Mouse (Mus musculus): ENCODE results near the gene Gm12184. TPM values are rescaled to one million over a fixed set of nuclear protein-coding genes. Genes with fewer than 3 reads are reported as not detected.

The Gm12184 gene
- polyA plus RNA-seq, 1 experiment from 2014 or later: 3.6 TPM

DNA sequence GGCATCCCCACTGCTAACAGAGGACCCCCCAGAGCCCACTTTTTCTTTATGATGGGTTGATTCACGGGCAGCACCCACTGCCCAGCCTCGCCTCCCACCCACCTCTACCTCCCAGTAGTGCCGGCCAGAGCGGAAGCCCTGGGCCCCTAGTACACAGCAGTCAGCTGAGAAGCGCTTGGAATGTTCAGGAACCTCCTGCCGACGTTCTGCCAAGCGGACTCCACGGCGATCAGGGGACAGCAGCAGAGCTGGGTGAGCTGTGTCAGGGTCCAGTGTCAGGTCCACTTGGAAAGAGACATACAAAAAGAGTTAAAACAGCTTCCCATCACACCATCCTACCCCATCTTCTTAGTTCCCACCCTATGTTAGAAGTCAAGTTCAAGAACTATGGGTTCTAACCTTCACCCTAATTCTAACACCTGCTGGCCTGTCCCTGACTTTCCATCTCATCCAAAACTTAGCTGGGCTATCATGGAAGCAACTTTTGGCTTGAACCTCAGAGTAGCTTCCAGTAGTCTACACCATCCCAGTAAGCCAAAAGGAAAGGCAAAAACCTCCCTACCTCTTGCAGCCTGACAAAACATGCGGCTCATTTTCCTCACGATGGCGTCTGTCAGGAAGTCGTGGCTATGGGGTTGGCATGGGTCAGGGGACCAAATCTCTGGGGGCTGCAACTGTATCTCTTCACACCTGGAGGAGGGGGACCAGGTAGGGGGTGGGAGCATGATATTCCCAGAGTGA lies 18.7 kb downstream of the Gm12184 start:
- Histone ChIP-seq H3K4me3 (no peak overlapping the region), H3K36me3 (peaks cover 99% of the 10 kb centered on the region), H3K4me1 (peaks cover 6% of the 10 kb centered on the region; the same call in 1 of the 2 replicates), H3K27me3 (no peaks in the 10 kb centered on the region), H3K27ac (no peak overlapping the region), H3K4me2 (no peak overlapping the region), H3K9me3 (no peaks in the 10 kb centered on the region), H3K9ac (no peak overlapping the region)
- 61% methylated on average over 14 of the region's 14 CpGs for WGBS
- ATAC-seq (ENCODE audit: insufficient number of reproducible peaks, insufficient read depth, low FRiP score, low TSS enrichment, low read depth): no peak; the same call in 1 of the 2 replicates

DNA sequence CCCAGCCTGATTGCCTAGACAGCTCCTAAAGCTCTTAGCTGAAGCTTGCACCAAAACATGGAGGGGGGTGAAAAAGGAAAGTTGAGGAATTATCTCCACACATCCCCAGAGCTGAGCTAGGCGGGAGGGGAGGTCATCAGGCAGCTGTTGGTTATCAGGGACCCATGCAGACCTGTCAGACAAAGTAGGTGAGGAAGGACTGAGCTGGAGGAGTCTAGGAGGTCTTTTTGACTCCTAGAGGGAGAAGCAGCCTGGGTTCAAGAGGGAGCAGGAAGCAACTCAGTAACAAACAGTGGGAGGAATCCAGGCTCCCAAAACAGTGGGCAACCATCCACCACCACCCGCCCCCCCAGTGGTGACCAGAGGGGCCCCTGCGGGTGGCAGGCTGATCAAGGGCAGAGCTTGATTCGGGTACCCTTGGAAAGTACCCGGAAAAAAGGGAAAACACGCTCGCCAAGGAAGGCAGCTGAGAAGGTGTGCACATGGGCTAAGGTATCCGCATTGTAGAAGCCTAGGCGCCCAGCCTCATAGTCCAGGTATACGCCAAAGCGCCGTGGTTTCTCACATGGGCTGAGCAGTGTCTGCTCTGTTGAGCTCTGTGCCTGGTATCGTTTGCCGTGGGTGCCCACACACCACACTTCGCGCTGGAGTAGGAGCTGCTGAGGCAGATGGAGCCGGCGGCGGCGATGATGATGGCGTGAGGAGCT lies 19.4 kb downstream of the Gm12184 start:
- no peak overlapping the region for H3K4me3 ChIP-seq
- no peak; the same call in 1 of the 2 replicates for ATAC-seq (ENCODE audit: insufficient number of reproducible peaks, insufficient read depth, low FRiP score, low TSS enrichment, low read depth)
- H3K9ac ChIP-seq: no peak overlapping the region
- H3K27ac ChIP-seq: no peak overlapping the region
- H3K36me3 ChIP-seq: peaks cover 99% of the 10 kb centered on the region
- no peak overlapping the region for H3K4me2 ChIP-seq
- H3K9me3 ChIP-seq: no peaks in the 10 kb centered on the region
- WGBS: 57% methylated on average over 21 of the region's 21 CpGs
- H3K27me3 ChIP-seq: no peaks in the 10 kb centered on the region
- peaks cover 13% of the 10 kb centered on the region for H3K4me1 ChIP-seq

DNA sequence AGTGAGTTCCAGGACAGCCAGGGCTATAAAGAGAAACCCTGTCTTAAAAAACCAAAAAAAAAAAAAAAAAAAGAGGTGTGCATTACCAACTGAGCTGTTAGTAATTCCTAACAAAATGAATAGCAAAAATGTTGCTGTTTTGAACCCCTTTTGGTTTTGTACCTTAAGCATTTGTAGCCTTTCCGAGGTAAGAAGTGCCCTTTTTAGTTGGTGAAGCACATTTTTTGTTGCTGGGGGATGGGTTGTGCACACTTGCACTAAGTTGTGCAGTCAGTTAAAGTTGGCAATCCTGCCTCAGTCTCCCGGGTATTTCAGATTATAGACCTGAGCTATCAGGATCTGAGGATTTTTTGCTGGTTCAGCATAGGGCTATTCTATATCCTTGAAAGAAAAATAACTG lies 21.5 kb downstream of the Gm12184 start:
- H3K27ac ChIP-seq: no peak overlapping the region
- H3K36me3 ChIP-seq: peaks cover 86% of the 10 kb centered on the region
- no peak overlapping the region for H3K4me2 ChIP-seq
- no peak overlapping the region for H3K9ac ChIP-seq
- WGBS: 90% methylated on average over 2 of the region's 2 CpGs
- H3K9me3 ChIP-seq: no peaks in the 10 kb centered on the region
- no peaks in the 10 kb centered on the region for H3K27me3 ChIP-seq
- ATAC-seq (ENCODE audit: insufficient number of reproducible peaks, insufficient read depth, low FRiP score, low TSS enrichment, low read depth): no peak
- H3K4me1 ChIP-seq: peaks cover 22% of the 10 kb centered on the region
- H3K4me3 ChIP-seq: no peak overlapping the region

DNA sequence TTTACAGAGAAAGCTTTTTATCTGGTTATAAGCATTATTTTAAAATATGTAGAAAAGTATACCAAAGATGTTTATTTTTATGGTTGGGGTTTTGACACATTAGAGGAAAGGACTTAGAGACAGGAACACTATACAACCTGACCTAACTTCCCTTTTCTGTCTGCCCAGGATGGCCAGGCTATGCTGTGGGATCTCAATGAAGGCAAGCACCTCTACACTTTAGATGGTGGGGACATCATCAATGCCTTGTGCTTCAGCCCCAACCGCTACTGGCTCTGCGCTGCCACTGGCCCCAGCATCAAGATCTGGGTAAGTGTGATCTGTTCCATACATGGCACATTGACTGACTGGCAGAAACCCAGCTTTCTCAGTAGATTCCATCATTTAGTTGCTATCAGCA lies 22.5 kb downstream of the Gm12184 start:
- Histone ChIP-seq H3K4me2 (no peak overlapping the region), H3K4me1 (peaks cover 23% of the 10 kb centered on the region), H3K27me3 (no peaks in the 10 kb centered on the region), H3K9ac (no peak overlapping the region), H3K27ac (no peak overlapping the region), H3K4me3 (no peak overlapping the region), H3K9me3 (no peaks in the 10 kb centered on the region), H3K36me3 (peaks cover 76% of the 10 kb centered on the region)
- 96% methylated on average over 2 of the region's 2 CpGs for WGBS
- no peak for ATAC-seq (ENCODE audit: insufficient number of reproducible peaks, insufficient read depth, low FRiP score, low TSS enrichment, low read depth)

DNA sequence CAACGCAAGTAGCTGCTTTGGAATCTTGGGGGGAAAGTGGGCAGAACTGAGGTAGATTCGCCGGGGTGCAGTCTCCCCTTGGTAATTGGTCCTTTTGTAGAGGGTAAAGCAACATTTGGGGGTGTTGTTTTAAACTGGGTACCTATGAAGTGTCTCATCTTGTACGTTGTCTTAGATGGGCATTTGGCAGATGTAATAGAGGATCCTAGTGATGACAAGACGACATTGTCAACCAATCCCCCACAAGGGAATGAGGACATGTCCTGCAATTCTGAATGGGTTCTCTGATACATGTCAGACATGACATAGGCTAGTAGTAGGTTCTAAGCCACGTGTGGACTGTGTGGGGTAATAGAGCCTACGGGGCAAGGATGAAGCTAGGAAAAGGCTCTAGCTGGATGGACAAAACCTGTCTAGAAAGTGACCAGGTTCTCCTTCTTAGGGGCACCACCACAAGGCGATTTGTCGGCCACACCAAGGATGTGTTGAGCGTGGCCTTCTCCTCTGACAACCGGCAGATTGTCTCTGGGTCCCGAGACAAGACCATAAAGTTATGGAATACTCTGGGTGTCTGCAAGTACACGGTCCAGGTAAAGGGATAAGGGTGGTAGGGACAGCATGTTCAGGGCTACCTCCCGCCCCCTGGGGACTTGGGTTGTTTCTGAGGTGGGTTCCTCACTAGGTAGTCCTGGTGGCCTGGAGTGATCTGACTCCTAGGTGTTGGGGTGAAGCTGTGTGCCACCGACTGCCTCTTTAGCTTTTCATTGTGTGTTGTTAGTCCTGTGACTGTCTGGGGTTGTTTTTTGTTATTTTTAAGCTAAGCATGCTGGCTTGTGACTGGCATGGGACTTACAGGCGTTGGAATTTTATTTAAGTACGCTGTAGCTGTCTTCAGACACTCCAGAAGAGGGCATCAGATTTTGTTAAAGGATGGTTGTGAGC lies 24.4 kb downstream of the Gm12184 start:
- peak overlapping the region; percentile 59 for H3K4me3 ChIP-seq
- no peaks in the 10 kb centered on the region for H3K9me3 ChIP-seq
- peak overlapping the region; percentile 94 for H3K4me2 ChIP-seq
- H3K27me3 ChIP-seq: no peaks in the 10 kb centered on the region
- H3K4me1 ChIP-seq: peaks cover 35% of the 10 kb centered on the region
- H3K36me3 ChIP-seq: peaks cover 57% of the 10 kb centered on the region
- WGBS: 73% methylated on average over 17 of the region's 17 CpGs
- ATAC-seq (ENCODE audit: insufficient number of reproducible peaks, insufficient read depth, low FRiP score, low TSS enrichment, low read depth): no peak
- H3K27ac ChIP-seq: no peak overlapping the region
- H3K9ac ChIP-seq: peak overlapping the region; percentile 90

DNA sequence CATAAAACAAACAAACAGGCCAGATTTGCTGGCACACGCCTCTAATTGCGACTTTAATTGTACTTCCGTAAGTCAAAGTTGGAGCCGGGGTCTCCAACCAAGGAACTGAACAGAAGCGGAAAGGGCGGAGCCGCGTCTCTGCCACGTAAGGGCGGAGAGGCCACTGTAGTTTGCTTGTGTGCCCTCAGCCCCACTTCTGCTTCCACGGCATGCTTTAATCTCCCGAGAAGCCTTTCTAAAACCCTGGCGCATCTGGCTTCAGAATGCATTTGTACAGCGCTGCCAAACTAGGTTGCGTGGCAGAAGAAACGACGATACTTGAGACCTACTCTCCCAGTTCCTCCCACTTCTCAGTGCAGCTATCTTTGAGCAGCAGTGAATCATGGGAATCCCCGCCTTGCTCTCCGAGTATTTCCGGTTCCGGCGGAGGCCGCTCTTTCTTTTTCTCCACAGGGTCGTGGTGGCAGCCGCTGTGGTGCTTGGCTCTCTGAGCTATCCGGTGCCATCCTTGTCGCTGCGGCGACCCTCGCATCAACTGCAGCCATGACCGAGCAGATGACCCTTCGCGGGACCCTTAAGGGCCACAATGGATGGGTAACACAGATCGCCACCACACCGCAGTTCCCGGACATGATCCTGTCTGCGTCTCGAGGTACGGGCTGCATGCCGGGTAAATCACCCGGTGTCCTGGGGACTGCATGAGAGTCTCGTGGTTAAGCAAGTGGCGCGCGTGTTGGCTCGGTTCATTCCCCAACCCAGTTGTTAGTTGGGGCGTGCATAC lies 26.3 kb downstream of the Gm12184 start, which contains the start of gene Rack1:
Gene Rack1 (plus strand): TSS at position 412 of the 781 bp plus-strand sequence.
- H3K4me3 ChIP-seq: peak within 1 kb of the TSS; percentile 59
- H3K27me3 ChIP-seq: no peaks in the 10 kb centered on the region
- no peaks in the 10 kb centered on the region for H3K9me3 ChIP-seq
- H3K4me1 ChIP-seq: peaks cover 35% of the 10 kb centered on the region
- H3K27ac ChIP-seq: peak within 1 kb of the TSS; percentile 99
- ATAC-seq (ENCODE audit: insufficient number of reproducible peaks, insufficient read depth, low FRiP score, low TSS enrichment, low read depth): peak; percentile 85
- H3K9ac ChIP-seq: peak within 1 kb of the TSS; percentile 90
- under 1% methylated on average over 47 of the region's 47 CpGs for WGBS
- peaks cover 38% of the 10 kb centered on the region for H3K36me3 ChIP-seq
- H3K4me2 ChIP-seq: peak within 1 kb of the TSS; percentile 94

DNA sequence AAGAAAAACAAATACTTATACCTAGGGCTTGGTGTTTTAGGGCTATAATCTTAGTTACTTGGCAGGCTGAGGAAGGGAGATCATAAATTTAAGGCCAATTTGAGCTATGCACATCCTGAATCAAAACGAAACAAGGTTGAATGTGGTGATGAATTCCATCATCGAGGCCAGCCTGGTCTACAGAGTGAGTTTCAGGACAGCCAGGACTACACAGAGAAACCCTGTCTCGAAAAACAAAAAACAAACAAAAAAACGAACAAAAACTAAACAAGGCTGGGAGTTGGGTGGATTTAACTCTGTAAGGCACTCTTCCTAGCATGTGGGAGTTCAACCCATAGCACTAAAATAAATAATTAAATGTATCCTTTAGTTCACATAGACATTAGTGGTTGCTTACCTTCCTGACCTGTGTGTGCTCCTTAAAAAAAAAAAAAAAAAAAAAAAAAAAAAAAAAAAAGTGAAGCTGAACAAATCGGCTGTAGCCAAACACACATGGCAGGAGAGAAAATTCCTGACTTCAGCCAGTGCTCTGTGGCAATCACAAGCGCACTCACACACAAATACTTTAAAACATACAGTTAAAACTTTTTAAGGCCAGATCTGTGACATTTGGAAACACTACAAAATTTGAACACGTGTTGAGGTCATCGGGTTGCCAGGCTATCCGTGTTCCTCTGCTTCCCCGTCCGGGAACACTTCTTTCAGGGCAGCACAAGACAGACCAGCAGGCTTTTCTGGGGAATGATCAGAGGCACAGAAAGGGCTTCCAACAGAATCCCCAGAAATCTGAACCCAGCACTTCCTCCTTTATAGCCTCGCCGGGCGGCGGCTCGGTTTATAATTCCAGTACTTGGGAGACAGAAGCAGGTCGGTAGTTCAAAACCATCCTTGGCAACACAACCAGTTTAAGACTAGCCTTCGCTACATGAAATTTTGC lies 27.2 kb downstream of the Gm12184 start:
- Histone ChIP-seq H3K4me3 (peak overlapping the region; percentile 59), H3K27ac (peak overlapping the region; percentile 99), H3K9me3 (no peaks in the 10 kb centered on the region), H3K36me3 (peaks cover 29% of the 10 kb centered on the region), H3K4me2 (peak overlapping the region; percentile 94), H3K27me3 (no peaks in the 10 kb centered on the region), H3K9ac (peak overlapping the region; percentile 90), H3K4me1 (peaks cover 35% of the 10 kb centered on the region)
- no peak for ATAC-seq (ENCODE audit: insufficient number of reproducible peaks, insufficient read depth, low FRiP score, low TSS enrichment, low read depth)
- 10% methylated on average over 18 of the region's 18 CpGs for WGBS

DNA sequence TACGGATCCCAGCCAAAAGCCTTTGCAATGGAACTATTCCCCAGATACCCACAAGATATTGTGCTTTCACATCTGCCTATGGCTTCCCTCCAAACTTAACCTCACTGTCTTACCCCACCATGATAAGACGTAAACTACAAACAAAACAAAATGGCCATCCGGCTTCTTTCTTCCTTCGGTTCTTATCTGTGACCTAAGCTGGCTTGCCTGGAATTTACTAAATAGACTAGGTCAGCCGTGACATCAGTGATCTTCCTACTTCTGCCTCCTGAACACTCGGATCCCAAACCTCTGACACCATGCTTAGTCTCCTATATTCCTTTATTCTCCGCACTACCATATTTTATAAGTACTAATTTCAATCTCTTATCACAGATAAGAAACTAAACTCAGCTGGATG lies 28.1 kb downstream of the Gm12184 start:
- peak overlapping the region; percentile 41; the same call in 1 of the 2 replicates for H3K9ac ChIP-seq
- ATAC-seq (ENCODE audit: insufficient number of reproducible peaks, insufficient read depth, low FRiP score, low TSS enrichment, low read depth): no peak
- H3K36me3 ChIP-seq: peaks cover 20% of the 10 kb centered on the region
- H3K4me3 ChIP-seq: 0 out of 2 replicates have a peak overlapping the region, but pooled peaks have one; percentile 59
- no peaks in the 10 kb centered on the region for H3K27me3 ChIP-seq
- peaks cover 34% of the 10 kb centered on the region for H3K4me1 ChIP-seq
- H3K27ac ChIP-seq: no peak overlapping the region
- WGBS: 91% methylated on average over 7 of the region's 7 CpGs
- H3K9me3 ChIP-seq: no peaks in the 10 kb centered on the region
- H3K4me2 ChIP-seq: peak overlapping the region; percentile 94

DNA sequence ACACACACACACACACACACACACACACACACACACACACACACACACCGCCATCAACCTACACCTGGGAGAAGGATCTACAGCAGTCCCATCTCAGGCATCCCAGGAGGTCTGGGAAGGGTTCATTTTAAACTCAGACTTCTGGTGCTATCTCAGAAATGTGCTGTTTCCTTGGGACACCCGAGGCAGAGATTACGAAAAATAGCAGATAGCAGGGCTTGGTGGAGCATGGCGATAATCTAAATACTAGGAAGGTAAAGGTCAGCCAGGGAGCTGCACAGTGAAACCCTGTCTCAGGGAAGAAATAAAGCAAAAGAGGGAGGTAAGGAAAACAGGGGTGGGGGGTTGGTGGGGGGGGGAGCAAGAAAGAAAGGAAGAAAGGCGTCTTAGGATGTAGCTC lies 29.2 kb downstream of the Gm12184 start:
- Histone ChIP-seq H3K27me3 (no peaks in the 10 kb centered on the region), H3K9ac (no peak overlapping the region), H3K4me1 (peaks cover 25% of the 10 kb centered on the region), H3K4me3 (no peak overlapping the region), H3K4me2 (no peak overlapping the region), H3K9me3 (no peaks in the 10 kb centered on the region), H3K36me3 (peaks cover 9% of the 10 kb centered on the region), H3K27ac (no peak overlapping the region)
- ATAC-seq (ENCODE audit: insufficient number of reproducible peaks, insufficient read depth, low FRiP score, low TSS enrichment, low read depth): no peak
- WGBS: 88% methylated on average over 5 of the region's 5 CpGs

DNA sequence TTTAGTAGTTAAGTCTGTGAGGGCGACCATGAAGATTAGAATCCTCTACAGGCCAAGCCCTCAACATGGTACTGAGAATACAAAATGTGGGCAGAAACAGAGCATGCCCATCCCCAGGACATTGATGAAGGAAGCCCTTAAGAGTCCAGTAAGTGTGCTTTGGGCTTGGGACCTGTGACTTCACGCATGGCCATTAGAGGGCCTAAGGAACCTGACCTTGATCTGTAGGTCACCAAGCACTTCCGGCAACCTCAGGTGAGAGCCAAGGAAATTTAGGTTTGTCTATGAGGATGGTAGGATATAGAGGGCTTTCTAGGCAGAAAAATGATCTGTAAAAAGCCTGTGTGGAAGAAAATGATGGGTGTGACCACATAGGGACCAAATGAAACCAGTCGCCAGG lies 30.2 kb downstream of the Gm12184 start:
- H3K9me3 ChIP-seq: no peaks in the 10 kb centered on the region
- no peak overlapping the region for H3K9ac ChIP-seq
- H3K4me1 ChIP-seq: peaks cover 15% of the 10 kb centered on the region
- ATAC-seq (ENCODE audit: insufficient number of reproducible peaks, insufficient read depth, low FRiP score, low TSS enrichment, low read depth): no peak
- no peaks in the 10 kb centered on the region for H3K36me3 ChIP-seq
- H3K27me3 ChIP-seq: no peaks in the 10 kb centered on the region
- 77% methylated on average over 4 of the region's 4 CpGs for WGBS
- H3K27ac ChIP-seq: no peak overlapping the region
- H3K4me3 ChIP-seq: no peak overlapping the region; the same call in 1 of the 2 replicates
- no peak overlapping the region for H3K4me2 ChIP-seq

Measured in embryonic facial prominence, embryonic 13.5 days (tissue).